Mouse (Mus musculus) MEL (cell line): ENCODE results near the gene Arhgef38.

ENCODE experiments used
- BHLHE40 ChIP-seq: IDR thresholded peaks from 2 replicates; pipeline ENCODE4 v1.6.1; 2012; ENCODE audit warnings: low read depth, mild to moderate bottlenecking, inconsistent platforms, low read length, improper control_type of control experiment, borderline replicate concordance
- CHD2 ChIP-seq: IDR thresholded peaks from 2 replicates; pipeline ENCODE4 v1.6.1; 2011; ENCODE audit warnings: low read length, improper control_type of control experiment
- CTCF ChIP-seq, 3 experiments: IDR thresholded peaks in 2 of 3; conservative IDR thresholded peaks in 1 of 3; 2 replicates each; pipeline ENCODE4 v1.5.1; 2011 to 2012; ENCODE audit warnings: low read length in 3 of 3, low read depth in 2 of 3, mild to moderate bottlenecking in 2 of 3, improper control_type of control experiment in 1 of 3, inconsistent platforms in 1 of 3, mixed read lengths in 1 of 3, moderate library complexity in 1 of 3; ENCODE audit not compliant: control insufficient read depth in 1 of 3, insufficient read depth in 1 of 3, poor library complexity in 1 of 3, severe bottlenecking in 1 of 3
- ETS1 ChIP-seq: IDR thresholded peaks from 2 replicates; pipeline ENCODE4 v1.6.1; 2012; ENCODE audit warnings: low read depth, mild to moderate bottlenecking, inconsistent platforms, low read length, improper control_type of control experiment, moderate library complexity
- POLR2AphosphoS2 ChIP-seq: IDR thresholded peaks from 2 replicates; pipeline ENCODE4 v1.6.1; 2011; ENCODE audit warnings: low read length, improper control_type of control experiment
- ZC3H11A ChIP-seq: IDR thresholded peaks from 2 replicates; pipeline ENCODE4 v1.6.1; 2012; ENCODE audit warnings: low read depth, mild to moderate bottlenecking, inconsistent platforms, low read length, improper control_type of control experiment

DNA sequence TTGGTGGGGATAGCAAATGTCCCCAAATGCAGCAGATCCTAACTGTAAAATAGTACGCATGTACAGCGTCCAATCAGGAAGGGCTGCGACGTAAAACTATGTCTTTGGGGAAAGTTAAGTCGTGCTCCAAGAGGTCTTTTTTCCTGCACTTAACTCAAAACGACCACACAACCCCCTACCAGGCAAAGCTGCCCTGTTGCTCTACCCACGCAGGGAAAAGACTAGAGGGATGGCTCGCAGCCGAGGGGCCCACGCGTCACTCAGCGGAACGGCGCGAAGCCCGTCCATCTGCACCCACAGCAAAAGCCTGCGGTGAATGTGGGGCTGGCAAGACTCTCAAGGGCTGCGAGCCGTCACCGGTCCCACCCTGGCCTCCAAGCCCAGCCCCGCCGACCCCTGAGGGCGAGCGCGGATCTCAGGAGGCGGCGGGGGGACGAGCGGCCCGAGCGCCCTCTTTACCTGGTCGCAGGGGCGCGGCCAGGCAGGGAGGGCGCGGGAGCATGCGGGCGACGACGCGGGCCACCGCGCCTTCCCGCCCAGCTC is 143.6 kb downstream of the Arhgef38 start:
- TF ChIP-seq POLR2AphosphoS2 (peak; percentile 38; the same call in 1 of the 2 replicates), BHLHE40 (no peak), CHD2 (no peak), CTCF (IDR thresholded peaks at IDR 0.05 in 2 of 3, conservative IDR thresholded peaks at IDR 0.05 in 1 of 3; ENCODE audit: control insufficient read depth in 1 of 3, insufficient read depth in 1 of 3, low read depth in 2 of 3, low read length in 3 of 3, poor library complexity in 1 of 3, severe bottlenecking in 1 of 3) (no peak), ETS1 (no peak), ZC3H11A (no peak)
